8 mouse cellular contexts compared by ENCODE assay signal in genomic region chr1:156752020-156752724, GRCm38 (mm10). TPM values are rescaled to one million over a fixed set of nuclear protein-coding genes. Genes with fewer than 3 reads are reported as not detected.
DNase-seq lines count a peak whose midpoint lies in the region; ATAC-seq and TF ChIP-seq lines count a peak whose summit lies in the region.

No protein-coding gene starts in this region.

- no peaks in the 10 kb centered on the region for H3K36me3 ChIP-seq in C2C12 (ENCODE audit: control insufficient read depth, insufficient read depth)
- no peaks in the 10 kb centered on the region for H3K36me3 ChIP-seq in embryonic facial prominence, embryonic 14.5 days (ENCODE audit: control insufficient read depth, insufficient read depth, low read length)
- H3K36me3 ChIP-seq in heart, embryonic 12.5 days: no peaks in the 10 kb centered on the region
- no peaks in the 10 kb centered on the region for H3K36me3 ChIP-seq in kidney, embryonic 15.5 days
- no peaks in the 10 kb centered on the region for H3K36me3 ChIP-seq in liver, embryonic 12.5 days
- no peaks in the 10 kb centered on the region for H3K36me3 ChIP-seq in splenic B cell, adult 2 months (ENCODE audit: control insufficient read depth, insufficient read depth, low read length, poor library complexity, severe bottlenecking)

- H3K4me1 ChIP-seq in embryonic facial prominence, embryonic 14.5 days (ENCODE audit: control insufficient read depth, insufficient read depth, low read length): peaks cover 24% of the 10 kb centered on the region
- peaks cover 17% of the 10 kb centered on the region for H3K4me1 ChIP-seq in heart, embryonic 12.5 days (replicated peaks)
- peaks cover 37% of the 10 kb centered on the region for H3K4me1 ChIP-seq in kidney, embryonic 15.5 days
- H3K4me1 ChIP-seq in liver, embryonic 12.5 days: peaks cover 67% of the 10 kb centered on the region

- peak; percentile 43 for TF ChIP-seq CTCF in C2C12 (IDR thresholded peaks at IDR 0.05; ENCODE audit: control insufficient read depth, insufficient read depth, insufficient read length)

- no peaks in the 10 kb centered on the region for H3K79me2 ChIP-seq in C2C12 (ENCODE audit: control insufficient read depth, insufficient read depth)

- peak overlapping the region; percentile 22; the same call in 1 of the 2 replicates for H3K9ac ChIP-seq in embryonic facial prominence, embryonic 14.5 days (ENCODE audit: low read depth, low read length)
- H3K9ac ChIP-seq in heart, embryonic 12.5 days: peak overlapping the region; percentile 13; the same call in 1 of the 2 replicates
- 0 out of 2 replicates have a peak overlapping the region, but pooled peaks have one; percentile 11 for H3K9ac ChIP-seq in kidney, embryonic 15.5 days
- peak overlapping the region; percentile 45; the same call in 1 of the 2 replicates for H3K9ac ChIP-seq in liver, embryonic 12.5 days

- WGBS in embryonic facial prominence, embryonic 14.5 days: 8% methylated on average over 21 of the region's 21 CpGs
- 21% methylated on average over 21 of the region's 21 CpGs for WGBS in heart, embryonic 12.5 days
- WGBS in kidney, embryonic 15.5 days: 11% methylated on average over 21 of the region's 21 CpGs
- 21% methylated on average over 21 of the region's 21 CpGs for WGBS in liver, embryonic 12.5 days (ENCODE audit: insufficient replicate concordance)

- H3K4me3 ChIP-seq in C2C12 (ENCODE audit: insufficient read depth, poor library complexity, severe bottlenecking): no peak overlapping the region
- H3K4me3 ChIP-seq in embryonic facial prominence, embryonic 14.5 days (ENCODE audit: low read depth, low read length): no peak overlapping the region
- peak overlapping the region; percentile 26; the same call in 1 of the 2 replicates for H3K4me3 ChIP-seq in heart, embryonic 12.5 days
- peak overlapping the region; percentile 31 for H3K4me3 ChIP-seq in kidney, embryonic 15.5 days (replicated peaks)
- H3K4me3 ChIP-seq in liver, embryonic 12.5 days: peak overlapping the region; percentile 16

- no peaks in the 10 kb centered on the region for H3K27me3 ChIP-seq in C2C12 (ENCODE audit: control insufficient read depth, insufficient read depth, insufficient read length)
- H3K27me3 ChIP-seq in embryonic facial prominence, embryonic 14.5 days (replicated peaks; ENCODE audit: control insufficient read depth, insufficient read depth, low read length): no peaks in the 10 kb centered on the region
- H3K27me3 ChIP-seq in heart, embryonic 12.5 days (replicated peaks): 0 out of 2 replicates have a peak, but pooled peaks cover 4% of the 10 kb centered on the region
- no peaks in the 10 kb centered on the region for H3K27me3 ChIP-seq in kidney, embryonic 15.5 days
- H3K27me3 ChIP-seq in liver, embryonic 12.5 days (replicated peaks): peaks cover 4% of the 10 kb centered on the region; the same call in 1 of the 2 replicates
- H3K27me3 ChIP-seq in splenic B cell, adult 2 months (ENCODE audit: control insufficient read depth, insufficient read depth, low read length, poor library complexity, severe bottlenecking): no peaks in the 10 kb centered on the region; the same call in 1 of the 2 replicates

- peak; percentile 59 to 64 for DNase-seq in adrenal gland, postnatal 4 days (ENCODE audit: low spot score in 2 of 2)
- peak; percentile 93 for DNase-seq in embryonic facial prominence, embryonic 14.5 days (ENCODE audit: low spot score)
- peak; percentile 79 for DNase-seq in naive thymus-derived CD4-positive, alpha-beta T cell, adult 2 months (ENCODE audit: low read depth)
- peak; percentile 79 for DNase-seq in splenic B cell, adult 2 months (ENCODE audit: low read depth, low spot score)

- H3ac ChIP-seq in C2C12 (ENCODE audit: control insufficient read depth, insufficient read length, low read depth): no peak overlapping the region

- H3K9me3 ChIP-seq in embryonic facial prominence, embryonic 14.5 days (ENCODE audit: control insufficient read depth, low read length): no peaks in the 10 kb centered on the region
- no peaks in the 10 kb centered on the region for H3K9me3 ChIP-seq in heart, embryonic 12.5 days (replicated peaks)
- no peaks in the 10 kb centered on the region for H3K9me3 ChIP-seq in kidney, embryonic 15.5 days (replicated peaks)
- no peaks in the 10 kb centered on the region for H3K9me3 ChIP-seq in liver, embryonic 12.5 days (replicated peaks)

- peak overlapping the region; percentile 35 for H3K27ac ChIP-seq in embryonic facial prominence, embryonic 14.5 days (replicated peaks; ENCODE audit: low read depth, low read length)
- no peak overlapping the region for H3K27ac ChIP-seq in heart, embryonic 12.5 days (ENCODE audit: poor library complexity, severe bottlenecking)
- no peak overlapping the region for H3K27ac ChIP-seq in kidney, embryonic 15.5 days
- peak overlapping the region; percentile 48 for H3K27ac ChIP-seq in liver, embryonic 12.5 days

- peak; percentile 82 for ATAC-seq in embryonic facial prominence, embryonic 14.5 days (ENCODE audit: low read depth)
- ATAC-seq in heart, embryonic 12.5 days (ENCODE audit: insufficient number of reproducible peaks, low FRiP score): peak; percentile 64
- peak; percentile 49 for ATAC-seq in kidney, embryonic 15.5 days (replicated peaks; ENCODE audit: low FRiP score)
- peak; percentile 66 for ATAC-seq in liver, embryonic 12.5 days

- peak overlapping the region; percentile 33 for H3K4me2 ChIP-seq in embryonic facial prominence, embryonic 14.5 days (ENCODE audit: low read depth, low read length)
- H3K4me2 ChIP-seq in heart, embryonic 12.5 days: peak overlapping the region; percentile 60
- H3K4me2 ChIP-seq in kidney, embryonic 15.5 days: peak overlapping the region; percentile 58
- peak overlapping the region; percentile 55 for H3K4me2 ChIP-seq in liver, embryonic 12.5 days

- H3K79me3 ChIP-seq in C2C12 (ENCODE audit: low read depth): no peaks in the 10 kb centered on the region

TF ChIP-seq in C2C12, 6 proteins besides CTCF, POLR2A, EP300 and RAD21:
- TF ChIP-seq MYOD1 (IDR thresholded peaks at IDR 0.05; ENCODE audit: control insufficient read depth, insufficient read length, low read depth) (no peak), MAX (IDR thresholded peaks at IDR 0.05) (no peak), USF1 (IDR thresholded peaks at IDR 0.05; ENCODE audit: low read depth) (no peak), CEBPB (IDR thresholded peaks at IDR 0.05; ENCODE audit: low read depth) (no peak), MYOG (IDR thresholded peaks at IDR 0.05; ENCODE audit: control insufficient read depth, extremely low read depth, insufficient read length) (no peak), FOSL1 (IDR thresholded peaks at IDR 0.05; ENCODE audit: insufficient read depth, low read length, poor library complexity, severe bottlenecking) (no peak)

RNA-seq across cellular contexts. Expression of gene Fam20b, which starts 33.3 kb away (rescaled TPM):
- 19.9 TPM for polyA plus RNA-seq in C2C12 (2012; fragmentation: generic; extraction: Trizol)
- total RNA-seq in adrenal gland, postnatal 4 days (2021): 10 to 100 TPM; 51.7 to 62.4 TPM
- polyA plus RNA-seq in embryonic facial prominence, embryonic 14.5 days (2014; fragmentation: Nextera tagmentation; extraction: Ambion mirVana): 30.0 and 31.1 TPM in 2 replicates
- polyA plus RNA-seq in heart, embryonic 12.5 days (2016; fragmentation: Nextera tagmentation; extraction: Ambion mirVana): 30.2 and 32.4 TPM in 2 replicates
- polyA plus RNA-seq in kidney, embryonic 15.5 days (2015; fragmentation: Nextera tagmentation; extraction: Ambion mirVana): 32.0 and 33.5 TPM in 2 replicates
- 15.5 and 17.1 TPM in 2 replicates for polyA plus RNA-seq in liver, embryonic 12.5 days (2016; fragmentation: Nextera tagmentation; extraction: Ambion mirVana)

Comparison
In these comparisons a context has a peak if more than half of its experiments do, and no peak if none do; other contexts are left out.
1. H3K4me3 ChIP-seq: peak in heart, embryonic 12.5 days (single experiment), kidney, embryonic 15.5 days (single experiment) and liver, embryonic 12.5 days (single experiment); none in C2C12 (single experiment) and embryonic facial prominence, embryonic 14.5 days (single experiment).
2. H3K27ac ChIP-seq: peak in embryonic facial prominence, embryonic 14.5 days (single experiment) and liver, embryonic 12.5 days (single experiment); none in heart, embryonic 12.5 days (single experiment) and kidney, embryonic 15.5 days (single experiment).
3. Peak in every context shown above with its lines, with median percentiles within 50 percentile points of each other: DNase-seq, ATAC-seq, H3K4me2 ChIP-seq and H3K9ac ChIP-seq.